Mouse (Mus musculus): ENCODE results near the gene Epc2.

The Epc2 gene

DNA sequence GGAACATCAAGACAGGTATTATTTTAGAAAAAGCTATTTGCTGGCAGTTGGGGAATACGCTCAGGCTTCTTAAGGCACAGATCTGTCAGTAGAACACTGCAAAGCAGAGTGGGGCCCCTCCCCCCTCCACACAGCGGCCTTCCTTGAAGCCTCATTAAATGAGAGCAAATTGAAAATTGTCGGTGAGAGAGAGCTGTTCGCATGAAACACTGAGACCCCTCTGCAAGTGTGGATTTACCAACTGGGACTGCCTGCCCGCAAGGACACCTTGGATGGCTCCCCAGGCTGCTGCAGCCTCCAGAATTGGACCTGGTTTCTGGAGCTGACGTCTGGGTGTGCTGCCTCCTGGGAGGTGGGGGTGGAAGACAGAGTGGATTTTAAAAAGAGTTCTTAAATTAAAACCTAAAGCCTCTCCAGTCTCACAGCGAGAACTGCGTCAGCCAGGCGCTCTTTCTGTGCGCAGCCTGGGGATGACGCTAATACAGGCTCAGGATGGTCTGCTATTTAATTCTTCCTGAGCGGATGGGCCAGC is 120.9 kb downstream of the Epc2 start:
- no peak for DNase-seq

DNA sequence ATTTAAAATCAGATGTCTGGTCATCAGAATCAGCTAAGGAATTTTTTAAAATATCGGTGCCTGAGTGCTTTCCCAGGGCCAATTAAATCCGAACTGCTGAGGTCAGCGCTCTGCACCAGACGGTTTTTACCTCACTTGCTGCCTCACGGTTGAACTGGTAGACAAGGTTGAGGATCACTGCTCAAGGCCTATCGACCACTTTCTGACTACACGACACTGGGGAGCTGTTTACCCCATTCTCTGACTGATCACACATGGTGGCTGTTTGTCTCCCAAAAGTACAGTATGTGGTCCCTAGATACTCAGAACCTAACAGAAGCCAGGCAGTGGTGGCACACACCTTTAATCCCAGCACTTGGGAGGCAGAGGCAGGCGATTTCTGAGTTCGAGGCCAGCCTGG is 121.4 kb downstream of the Epc2 start:
- no peak for DNase-seq

DNA sequence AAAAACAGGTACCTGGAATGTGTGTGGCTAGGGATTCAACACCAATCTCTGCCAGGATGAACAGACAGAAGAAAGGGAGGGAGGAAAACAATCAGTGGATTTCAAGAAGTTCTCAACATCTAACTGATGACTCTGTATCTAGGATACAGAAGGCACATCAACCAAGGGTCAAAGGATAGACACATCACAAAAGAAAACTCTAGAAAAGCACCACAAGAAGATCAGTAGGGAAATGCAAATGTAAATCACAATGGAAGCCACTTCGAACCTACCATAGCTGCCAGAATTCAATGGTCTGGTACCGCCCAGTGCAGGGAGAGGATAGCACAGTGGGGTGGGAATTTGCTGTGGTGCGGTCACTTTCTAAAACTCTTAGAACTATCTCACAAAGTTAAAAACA is 122.0 kb downstream of the Epc2 start:
- DNase-seq: no peak

DNA sequence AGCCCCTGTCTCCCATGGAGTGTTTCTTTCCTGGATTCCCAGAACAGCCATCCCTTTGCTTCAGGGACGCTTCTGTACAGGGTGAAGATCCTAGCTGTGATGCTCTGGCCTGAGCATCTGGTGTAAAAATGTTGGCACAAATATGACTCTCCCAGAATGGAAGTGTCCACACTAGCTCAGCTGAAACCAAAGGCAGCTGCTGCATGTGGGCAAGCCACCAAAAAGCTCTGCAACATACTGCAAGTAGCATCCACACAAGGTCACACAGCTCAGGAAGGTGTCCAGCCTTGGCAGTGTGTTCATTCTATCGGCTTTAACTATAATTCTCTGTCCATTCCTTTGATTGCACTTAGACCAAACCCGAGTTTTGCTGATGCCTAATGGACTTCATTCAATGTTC is 129.3 kb downstream of the Epc2 start:
- no peak for DNase-seq

DNA sequence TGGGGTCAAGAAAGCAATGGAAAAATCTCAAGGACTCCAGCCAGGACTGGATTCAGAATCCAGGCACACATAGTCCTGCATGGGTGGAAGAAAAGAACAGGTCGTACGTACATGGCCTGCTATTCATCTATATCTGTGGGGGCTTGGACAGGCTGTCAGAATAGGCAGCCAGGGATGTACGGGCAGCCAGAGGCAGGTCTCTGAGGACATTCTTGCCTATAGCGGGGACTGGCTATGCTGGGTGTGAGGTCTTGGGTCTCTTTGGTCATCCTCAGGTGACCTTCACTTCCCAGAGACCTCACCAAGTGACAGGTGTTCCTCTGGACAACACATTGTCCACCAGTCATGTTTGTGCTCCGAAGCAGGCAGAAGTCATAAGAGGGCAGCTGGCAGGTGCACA is 131.3 kb downstream of the Epc2 start:
- DNase-seq: no peak

DNA sequence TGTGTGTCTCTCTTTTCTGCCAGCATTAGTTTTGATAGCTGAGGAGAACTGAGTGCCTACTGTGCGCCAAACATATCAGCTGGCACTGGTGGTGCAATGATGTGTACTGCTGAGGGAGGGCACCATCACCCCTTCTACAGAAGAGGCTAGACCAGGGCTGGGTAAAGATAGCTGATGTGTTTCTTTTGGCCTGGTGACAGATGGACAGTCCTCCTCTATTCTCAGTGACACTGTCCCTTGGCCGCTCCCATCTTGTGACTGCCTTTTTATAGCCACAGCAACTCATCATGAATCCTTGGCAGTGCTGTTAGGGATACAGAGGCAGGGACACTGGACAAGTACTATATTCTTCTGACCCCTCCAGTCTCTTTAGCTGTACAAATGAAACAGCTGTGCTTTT is 132.0 kb downstream of the Epc2 start:
- no peak for DNase-seq

DNA sequence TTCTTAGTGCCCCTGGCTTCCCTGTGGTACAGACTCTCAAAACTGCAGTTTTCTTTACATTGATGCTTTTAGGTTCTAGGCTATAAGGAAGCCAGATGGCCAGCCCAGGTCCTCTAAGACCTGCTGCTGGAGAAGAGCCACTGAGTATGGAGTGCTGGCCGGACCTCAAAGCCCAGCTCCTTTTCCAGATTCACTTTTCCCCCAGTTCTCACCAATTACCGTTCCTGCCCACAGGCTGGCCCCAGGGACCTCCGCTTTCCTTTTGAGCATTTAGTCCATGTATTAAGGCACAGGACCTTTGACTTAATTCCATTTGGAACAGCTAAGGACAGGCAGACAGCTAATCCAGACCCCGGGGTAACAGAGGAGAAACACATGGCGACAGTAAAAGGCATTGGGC is 139.2 kb downstream of the Epc2 start:
- DNase-seq: no peak

DNA sequence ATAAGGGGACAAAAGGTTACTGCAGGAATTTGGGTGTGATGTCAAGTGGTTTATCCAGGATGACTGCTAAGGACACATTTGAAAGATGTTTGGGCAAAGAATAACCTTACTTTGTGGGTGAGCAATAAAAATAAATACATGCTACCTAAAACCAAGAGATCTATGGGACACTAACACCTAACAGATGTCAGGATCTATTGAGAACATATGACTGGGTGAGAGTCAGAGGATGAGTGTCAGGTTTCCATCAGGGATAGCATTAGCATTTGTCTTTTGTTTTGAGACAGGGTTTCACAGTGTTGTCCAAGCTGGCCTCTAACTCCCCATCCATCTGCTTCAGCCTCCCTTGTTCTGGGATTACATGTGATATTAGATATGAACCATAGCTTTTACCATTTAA is 141.6 kb downstream of the Epc2 start:
- DNase-seq: no peak

DNA sequence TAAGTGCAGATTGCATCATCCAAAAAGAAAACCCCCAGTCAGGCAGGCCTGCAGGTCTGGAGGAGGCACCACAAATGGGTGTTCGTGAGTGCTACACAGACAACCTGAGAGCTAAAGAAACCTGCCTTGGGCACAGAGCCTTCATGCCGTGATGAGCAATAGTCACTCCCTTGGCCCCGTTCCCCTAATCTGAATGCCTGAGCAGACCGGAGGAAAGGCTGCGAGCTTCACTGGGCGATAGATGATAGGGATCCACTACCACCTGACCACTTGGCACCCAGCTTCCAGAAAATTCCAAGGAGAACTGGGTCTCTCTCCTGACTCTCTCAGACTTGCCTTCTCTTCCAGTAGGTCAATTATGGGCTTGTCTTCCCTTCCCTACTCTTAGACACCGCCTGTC is 143.6 kb downstream of the Epc2 start:
- no peak for DNase-seq

DNA sequence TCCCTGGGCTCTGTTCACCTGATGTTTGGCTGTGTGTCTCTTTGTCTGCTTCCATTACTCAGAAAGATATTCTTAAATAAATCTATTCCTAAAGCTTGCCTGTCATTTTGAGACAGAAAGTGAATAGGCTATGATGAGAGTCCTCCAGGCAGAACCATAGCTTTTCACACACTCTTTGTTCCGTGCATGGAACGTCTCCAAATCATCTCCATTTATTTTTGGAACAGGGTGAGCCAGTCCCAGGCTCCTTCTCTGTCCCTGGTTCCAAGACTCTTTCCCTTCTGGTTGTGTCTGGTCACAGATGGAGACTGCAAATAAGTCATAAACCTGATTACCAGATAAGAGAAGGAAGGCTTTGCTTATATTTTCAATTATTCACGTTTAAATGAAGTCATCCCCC is 145.0 kb downstream of the Epc2 start:
- no peak for DNase-seq

DNA sequence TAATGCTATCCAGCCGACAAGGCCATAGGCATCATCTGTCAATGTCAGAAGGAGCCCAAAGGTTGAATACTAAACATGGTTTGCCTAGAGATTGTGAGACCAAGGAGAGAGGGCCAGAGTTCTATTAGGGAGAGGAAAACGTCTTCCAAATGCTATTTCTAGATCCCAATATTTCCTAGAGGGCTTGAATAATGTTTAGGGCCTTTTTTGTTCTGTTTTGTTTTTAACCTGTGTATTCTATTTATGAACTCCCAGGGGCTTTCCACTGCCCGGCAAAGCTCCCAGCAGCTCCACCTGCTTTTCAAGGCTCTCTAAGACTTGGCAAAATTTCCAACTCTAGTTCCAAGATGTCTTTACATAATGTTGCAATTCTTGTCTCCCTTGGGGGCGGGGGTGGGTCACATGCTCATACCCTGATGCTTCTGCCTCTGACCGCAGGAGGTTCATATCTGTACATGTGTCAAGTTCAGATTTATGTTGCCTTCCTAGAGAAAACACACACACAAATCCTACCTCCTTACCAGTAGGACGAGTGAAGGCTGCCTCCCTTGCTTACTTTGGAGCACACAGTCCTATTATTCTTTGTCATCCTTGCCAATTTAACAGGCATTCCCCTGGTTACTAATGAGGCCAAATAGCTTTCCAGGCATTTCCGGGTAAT is 148.9 kb downstream of the Epc2 start:
- no peak for DNase-seq
